Mouse (Mus musculus) heart, adult 18-20 months (tissue): ENCODE data around the gene Hectd1. TPM values are rescaled to one million over a fixed set of nuclear protein-coding genes. Genes with fewer than 3 reads are reported as not detected.

Source experiments
- DNase-seq, 2 experiments: peaks; one replicate each; pipeline ENCODE4 v3.0.0; 2021 to 2022; ENCODE audit warnings: mixed read lengths in 1 of 2
- total RNA-seq, 2 experiments: library from RNA; stranded (reverse); gene quantifications; 2 replicates each; pipeline ENCODE4 v1.2.3; 2021

Hectd1 gene
- total RNA-seq, 2 experiments from 2014 or later: 78.2 to 80.3 TPM

DNA sequence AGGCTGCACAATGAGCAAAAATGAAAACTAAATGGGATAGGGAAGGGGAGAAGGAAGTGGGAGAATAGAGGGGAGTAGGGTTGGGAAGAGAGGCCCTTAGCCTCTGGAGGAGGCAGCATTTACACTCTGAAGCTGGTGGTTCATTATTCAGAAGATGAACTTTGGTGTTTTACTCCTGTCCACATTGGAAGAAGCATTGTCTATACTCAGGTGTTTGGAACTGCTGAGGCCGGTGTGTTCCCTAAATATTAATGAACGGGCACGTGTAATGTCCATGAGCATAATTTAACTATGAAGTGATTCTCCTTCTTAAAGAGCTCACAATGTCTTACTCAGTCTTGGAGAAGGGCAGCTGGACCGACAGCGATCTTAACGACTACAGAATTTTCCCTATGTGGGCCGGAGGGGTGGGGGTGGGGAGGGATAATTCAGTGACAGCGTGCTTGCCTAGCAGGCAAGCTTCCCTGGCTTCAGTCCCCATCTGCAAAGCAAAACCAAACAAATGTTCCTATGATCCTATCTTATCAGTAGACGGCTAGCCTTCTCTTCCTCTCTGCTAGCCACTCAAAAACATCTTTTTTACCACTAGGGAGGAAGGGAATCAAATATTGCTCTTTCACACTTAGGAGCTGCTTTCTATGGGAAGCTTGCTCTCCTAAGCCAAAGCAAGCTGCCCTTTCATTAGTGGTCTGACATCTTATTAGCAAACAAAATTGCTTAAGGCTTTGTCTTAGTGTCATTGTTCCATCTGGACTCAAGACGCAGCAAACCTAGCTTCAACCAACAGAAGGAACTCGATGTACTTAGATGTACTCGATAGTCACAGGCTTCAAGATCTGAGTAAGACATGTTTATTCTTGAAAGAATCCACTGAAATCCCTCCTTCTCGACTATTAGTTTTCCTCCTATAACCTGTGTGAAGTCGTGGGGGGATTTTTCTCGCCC is 14.5 kb upstream of the Hectd1 start:
- DNase-seq: peak in 1 of 2 experiments; percentile 48

DNA sequence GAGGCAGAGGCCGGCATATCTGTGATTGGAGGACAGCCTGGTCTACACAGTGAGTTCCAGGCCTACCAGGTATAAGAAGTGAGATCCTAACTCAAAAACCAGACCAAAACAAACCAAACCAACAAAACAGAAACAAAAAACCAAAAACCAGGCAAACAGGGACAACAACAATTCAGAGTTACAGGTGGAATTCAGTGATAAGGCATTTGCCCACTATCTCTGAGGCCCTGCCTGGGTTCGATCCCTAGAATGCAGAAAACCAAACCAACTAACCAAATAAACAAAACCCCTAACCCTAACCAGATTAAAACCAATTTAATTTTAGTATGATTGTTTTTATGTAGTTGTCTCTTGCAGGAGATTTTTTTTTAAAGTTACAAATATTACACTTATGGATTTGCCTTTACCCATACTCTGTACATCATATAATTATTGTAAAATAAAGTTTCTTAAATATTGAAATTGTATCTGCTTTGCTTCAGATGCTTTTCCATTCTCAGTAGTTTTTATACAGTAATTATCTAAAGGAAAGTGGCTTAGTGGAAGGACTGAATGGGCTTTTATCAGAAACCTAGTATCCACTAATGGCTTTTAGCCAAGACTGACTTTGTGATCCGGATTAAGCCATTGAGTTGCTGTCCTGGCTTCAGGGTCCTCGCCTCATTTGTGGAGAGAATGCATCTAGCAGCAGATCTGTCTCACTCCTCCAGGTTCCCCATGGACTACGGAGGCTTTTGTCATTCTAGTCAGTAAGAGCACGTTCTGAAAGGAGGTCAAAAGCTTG is 12.9 kb upstream of the Hectd1 start:
- no peak for DNase-seq

DNA sequence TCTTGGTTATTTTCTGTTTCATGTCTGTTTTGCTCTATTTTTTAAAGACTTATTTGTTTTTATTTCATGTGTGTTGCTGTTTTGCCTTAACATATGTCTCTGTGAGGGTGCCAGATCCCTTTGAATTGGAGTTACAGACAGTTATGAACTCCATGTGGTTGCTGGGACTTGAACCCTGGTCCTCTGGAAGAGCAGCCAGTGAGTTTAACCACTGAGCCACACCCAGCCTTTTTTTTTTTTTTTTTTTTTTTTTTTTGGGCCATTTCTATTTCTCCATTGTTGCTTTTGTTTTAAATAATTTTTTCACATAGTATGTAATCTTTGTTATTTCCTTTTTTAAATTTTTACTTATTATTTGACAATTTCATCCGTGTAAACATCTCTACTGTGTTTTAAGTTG is 10.5 kb upstream of the Hectd1 start:
- no peak for DNase-seq

DNA sequence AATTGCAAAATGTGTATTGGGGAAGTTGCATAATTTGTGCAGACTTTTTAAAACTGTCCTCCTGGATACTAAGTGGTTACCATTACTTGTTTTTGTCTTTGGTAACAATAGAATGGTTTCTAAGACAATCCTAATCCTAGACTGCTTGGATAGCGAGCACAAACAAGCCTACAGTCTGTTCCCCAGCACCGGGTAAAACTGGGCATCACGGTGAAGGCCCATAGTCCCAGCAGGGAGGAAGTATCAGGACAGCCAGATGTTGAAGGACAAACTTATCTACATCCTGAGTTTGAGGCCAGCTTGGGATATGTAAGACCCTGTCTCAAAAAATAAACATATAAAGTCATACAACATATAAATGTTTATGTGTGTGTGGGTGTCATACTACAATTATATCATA is 5.9 kb upstream of the Hectd1 start:
- DNase-seq: no peak

DNA sequence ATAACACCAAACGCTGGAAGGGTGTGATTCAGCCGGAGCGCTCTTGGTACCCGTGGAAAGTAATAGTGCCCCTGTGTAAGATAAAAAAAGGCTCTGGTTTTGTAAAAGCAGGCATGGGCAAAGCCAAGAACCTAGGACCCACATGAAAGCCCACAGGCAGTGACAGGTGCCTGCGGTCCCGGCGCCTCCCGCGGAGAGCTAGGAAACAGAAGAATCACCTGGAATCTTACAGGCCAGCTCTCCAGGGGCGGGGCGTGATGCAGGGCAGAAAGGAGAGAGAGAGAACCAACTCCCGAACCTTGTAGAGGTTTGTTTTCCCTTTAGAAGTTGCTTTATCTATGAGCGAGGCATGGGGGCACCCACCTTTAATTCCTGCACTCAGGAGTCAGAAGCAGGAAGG is 2.6 kb upstream of the Hectd1 start:
- no peak for DNase-seq

DNA sequence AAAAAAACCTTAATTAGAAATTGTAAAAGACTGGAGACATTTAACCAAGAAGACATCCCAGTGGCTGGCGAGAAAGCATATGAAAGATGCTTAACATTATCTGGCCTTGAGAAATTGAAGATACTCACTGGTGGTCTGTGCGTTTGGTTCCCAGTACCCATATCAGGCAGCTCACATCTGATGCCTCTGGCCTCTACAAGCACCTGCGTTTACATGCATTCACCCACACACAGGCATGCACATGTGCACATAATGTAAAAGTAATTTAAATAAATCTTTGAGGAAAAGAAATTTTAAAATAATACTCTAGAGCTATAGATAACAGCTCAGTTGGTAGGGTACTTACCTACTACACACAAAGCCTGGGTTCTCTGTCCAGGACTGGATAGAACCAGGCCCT is 2.0 kb upstream of the Hectd1 start:
- no peak for DNase-seq

DNA sequence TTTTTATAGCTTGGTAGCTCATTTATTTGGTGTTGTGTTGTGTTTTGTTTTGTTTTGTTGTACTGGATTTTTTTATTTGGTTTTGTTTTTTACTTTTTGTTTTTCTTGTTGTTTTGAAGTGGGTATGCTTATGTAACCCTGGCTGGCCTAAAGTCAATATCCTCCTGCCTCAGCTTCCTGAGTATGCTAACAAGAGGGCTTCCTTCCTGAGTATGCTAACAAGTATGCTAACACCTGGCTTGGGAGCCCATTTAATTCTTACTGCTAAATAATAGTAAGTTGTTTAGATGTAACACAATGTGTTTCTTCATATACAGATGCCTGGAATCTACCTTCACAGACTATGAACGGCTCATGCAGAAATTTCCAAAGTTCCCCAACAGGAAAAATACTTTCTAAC is 1.3 kb upstream of the Hectd1 start:
- no peak for DNase-seq

DNA sequence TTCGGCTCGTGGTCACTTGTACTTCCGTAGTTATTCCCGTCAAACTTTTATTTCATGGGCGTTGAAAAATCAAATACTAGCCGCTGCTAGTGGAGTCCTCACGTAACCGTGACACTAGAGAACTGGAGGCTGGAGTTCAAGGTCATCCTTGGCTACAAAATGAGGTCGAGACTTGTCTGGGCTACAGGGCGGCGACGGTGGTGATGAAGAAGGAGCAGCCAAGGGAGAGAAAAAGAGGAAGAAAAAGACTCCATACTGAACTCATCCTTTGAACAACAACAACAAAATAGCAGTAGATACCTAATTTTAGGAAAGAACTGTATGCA is 704 bp upstream of the Hectd1 start:
- DNase-seq: no peak

DNA sequence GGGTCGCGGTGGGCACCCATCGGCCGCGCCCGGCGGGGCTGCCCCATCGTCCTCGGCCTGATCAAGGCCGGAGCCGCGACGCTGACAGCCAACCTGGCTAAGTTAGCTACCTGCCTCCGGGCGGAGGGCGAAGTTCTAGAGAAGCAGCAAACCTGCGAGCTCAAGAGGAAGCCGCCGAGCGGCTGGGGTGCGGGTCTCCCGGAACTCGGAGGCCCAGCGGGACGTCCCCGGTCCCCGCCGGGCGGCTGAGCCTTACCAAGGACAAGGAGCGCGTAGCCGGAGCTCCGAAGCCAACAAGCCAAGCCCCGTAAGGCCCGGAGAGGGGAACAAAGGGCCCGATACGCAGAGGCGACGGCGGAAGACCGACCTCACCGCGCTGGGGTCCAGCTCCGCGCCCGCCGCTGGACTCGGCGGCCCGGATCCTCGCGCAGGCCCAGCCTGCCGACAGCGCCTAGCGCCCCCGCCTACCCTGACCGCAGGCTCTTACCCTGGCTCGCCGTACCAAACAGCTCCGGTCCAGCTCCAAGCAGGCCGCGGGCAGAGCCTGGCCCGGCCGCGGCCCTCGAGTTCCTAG is 533 bp downstream of the Hectd1 start:
- DNase-seq: peak in 1 of 2 experiments; percentile 57

DNA sequence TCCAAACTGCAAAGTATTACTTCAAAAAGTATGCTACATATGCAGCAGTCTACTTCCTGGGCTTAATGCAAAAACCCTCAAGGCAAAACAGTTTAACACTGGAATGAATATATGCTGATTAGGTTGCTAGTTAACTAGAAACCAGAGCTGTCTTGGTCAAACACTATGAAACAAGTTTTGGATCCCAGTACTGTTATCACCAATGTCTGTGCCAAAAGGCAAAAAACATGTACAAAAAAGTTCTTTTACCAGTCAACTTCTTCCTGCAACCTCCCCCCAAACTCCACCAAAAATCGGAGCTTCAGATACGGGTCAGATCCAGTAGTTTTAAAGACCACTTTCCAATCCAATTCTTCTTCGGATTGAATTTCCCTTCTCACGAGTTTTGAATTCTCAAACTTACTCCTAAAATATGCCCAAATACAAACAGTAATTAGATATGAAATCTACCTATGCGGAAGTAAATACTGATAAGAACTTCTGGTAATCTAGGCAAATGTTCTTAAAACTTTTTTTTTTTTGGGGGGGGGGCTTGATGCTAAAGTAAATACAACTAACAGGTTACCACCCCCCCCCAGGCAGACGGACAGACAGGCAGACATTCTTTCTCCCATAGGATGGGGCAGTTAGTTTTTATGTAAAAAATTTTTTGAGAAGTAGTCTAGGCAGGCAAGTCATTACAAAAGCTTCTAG is 1.2 kb downstream of the Hectd1 start:
- DNase-seq: no peak

DNA sequence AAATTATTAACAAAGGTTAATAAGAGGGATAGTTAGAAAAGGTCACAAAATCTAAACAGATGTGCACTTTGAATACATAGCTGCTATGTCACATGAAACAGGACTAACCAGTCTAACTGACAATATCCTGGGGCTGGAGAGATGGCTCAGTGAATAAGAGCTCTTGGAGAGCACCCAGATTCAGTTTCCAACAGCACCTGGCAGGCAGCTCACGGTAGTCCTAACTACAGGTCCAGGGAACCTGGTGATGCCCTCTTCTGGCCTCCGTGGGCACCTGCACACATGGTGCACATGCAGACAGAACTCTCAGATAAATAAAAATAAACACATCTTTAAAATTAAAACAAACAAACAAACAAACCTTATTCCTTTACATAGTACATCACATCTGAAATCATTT is 4.0 kb downstream of the Hectd1 start:
- DNase-seq: no peak

DNA sequence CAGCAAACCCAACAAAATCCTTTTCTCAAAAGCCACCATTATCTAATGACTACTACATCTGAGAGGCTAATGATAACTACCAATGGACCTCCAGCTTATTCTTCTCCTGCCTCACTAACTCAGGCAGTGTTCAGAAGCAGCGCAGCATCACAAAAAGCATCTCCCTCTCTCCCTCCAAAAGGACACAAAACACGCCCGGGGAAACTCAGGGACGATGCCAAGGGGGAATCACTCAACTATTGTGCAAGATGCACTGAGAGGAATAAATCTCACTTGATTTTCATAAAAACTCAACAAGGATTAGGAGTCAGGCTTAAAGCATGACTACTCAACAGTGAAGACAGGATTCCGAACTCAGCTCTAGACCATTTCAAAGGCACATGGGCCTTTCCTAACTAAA is 6.0 kb downstream of the Hectd1 start:
- DNase-seq: no peak

DNA sequence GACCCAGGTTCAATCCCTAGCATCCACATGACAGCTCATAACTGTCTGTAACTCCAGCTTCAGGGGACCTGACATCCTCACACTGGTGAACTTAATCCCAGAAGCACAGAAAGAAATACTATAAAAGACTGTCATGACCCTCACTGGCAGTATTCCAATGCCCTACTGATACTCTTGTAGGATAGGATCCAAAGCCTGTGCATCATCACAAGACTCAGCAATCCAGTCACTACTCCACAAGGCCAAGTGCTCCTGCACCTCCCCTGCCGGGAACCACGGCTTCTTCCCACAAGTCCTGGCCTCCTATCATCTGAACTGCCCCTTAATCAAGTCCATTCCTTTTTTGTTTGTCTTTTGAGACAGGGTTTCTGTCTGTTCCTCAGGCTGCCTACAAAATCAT is 6.5 kb downstream of the Hectd1 start:
- no peak for DNase-seq

DNA sequence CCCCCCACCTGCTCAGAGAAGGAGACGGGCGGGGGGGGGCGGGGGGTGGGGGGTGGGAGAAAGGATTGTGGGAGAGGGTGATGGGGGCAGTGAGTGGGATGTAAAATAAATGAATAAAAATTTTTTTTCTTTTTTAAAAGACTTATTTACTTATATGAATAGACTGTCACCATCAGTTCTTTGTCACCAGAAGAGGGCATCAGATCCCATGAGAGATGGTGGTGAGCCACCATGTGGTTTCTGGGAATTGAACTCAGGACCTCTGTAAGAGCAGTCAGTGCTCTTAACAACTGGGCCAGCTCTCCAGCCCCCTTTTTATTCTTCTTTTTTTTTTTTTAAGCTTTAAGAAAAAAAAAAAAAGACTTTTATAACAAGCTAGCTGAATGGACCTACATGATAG is 7.1 kb downstream of the Hectd1 start:
- no peak for DNase-seq

DNA sequence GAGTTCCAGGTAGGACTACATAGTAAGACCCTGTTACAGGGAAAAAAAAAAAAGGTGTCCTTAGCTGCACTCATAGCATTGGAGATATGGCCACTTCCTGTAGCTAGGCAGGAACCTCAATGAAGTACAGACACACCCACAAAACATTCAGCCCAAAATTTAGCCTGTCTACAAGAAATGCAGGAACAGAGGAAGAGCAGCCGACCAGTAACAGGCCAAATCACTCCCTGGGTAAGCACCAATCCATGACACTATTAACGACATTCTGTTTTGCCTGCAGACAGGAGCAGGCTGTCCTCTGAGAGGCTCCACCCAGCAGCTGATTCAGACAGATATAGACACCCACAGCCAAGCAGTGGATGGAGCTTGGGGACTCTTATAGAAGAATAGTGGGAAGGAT is 8.1 kb downstream of the Hectd1 start:
- DNase-seq: peak; percentile 36 to 45

DNA sequence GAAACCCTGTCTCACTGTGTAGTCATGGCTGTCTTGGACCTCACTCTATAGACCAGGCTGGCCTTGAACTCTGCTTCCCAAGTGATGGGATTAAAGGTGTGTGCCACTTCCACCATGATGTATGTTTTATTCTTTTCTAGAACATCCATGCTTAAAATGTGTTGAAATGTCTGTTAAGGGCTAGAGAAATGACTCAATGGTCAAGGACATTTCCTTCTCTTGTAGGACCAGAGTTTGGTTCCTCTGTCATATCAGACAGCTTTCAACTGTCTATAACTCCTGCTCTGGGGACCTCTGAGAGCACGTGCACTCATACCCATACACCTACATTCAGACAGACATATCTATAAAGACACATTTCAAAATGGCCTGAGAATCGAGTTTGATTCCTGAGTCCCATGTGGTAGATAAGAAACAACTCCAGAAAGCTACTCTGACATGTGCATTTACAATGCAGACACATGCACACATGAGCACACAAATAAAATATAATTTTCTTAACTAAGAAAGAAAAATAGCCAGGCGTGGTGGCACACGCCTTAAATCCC is 9.3 kb downstream of the Hectd1 start:
- DNase-seq: no peak

DNA sequence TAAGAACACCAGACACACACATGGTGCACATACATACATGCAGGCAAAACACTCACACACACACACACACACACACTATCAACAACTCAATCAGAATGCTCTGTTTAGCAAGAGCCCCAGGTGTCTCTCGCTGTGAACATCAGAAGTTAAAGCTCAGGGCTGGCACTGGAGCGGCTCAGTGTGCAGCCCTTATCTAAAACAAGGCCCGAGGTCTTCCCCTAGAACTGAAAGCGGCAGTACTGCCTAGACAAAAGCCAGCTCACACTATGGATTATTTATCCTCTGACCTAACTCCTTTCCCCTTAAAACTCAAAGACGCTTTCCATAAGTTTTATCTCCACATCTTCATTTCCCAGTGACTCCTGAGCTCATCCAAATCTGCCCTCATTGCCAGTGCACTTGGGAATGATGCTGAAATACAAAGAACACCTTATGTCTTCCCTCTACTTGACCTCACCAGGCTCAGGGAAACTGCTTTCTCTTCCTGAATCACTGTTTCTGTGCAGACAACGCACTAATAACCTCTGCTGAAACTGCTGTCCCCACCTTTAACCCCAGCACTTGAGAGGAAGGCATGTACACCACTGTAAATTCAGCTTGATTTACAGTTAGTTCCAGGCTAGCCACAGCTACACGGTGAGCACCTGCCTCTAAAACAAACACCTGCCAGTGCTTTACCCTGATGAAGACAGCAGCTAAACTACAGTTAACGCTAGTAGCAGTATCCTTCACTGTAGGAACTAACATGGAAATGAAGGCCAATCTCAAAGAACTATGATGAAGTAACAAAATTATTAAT is 11.3 kb downstream of the Hectd1 start:
- no peak for DNase-seq

DNA sequence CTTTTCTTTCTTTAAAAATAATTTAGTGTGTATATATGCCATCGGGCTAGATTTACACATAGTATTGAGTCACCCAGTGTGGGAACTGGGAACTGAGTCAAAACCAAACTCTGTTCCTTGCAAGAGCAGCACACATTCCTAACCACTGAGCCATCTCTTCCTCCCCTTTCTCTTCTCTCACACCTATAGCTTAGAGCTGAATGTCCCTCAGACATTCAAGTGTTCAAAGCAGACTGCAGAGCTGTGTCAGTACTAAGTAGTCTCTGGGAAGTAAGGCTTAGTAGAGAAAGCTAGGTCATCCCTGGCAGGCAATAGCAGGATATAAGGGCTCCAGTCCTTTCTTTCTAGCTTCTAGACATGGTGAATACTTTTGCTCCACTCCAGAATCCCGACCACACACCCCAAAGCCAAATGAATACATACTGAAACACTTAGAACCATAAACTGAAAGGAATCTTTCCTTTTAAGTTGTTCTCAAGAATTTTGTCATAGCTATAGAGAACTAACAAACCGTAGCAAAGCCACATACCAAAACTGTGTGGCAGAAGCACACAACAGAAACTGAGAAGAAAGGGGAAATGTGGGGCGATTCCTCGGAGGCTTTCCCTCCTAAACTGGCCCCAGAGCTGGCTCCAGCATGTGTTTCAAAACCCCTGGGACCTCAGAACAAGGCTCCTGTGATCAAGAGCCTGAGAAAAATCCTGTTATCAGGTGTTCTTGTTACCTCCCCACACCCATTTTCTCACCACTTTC is 17.8 kb downstream of the Hectd1 start:
- no peak for DNase-seq

DNA sequence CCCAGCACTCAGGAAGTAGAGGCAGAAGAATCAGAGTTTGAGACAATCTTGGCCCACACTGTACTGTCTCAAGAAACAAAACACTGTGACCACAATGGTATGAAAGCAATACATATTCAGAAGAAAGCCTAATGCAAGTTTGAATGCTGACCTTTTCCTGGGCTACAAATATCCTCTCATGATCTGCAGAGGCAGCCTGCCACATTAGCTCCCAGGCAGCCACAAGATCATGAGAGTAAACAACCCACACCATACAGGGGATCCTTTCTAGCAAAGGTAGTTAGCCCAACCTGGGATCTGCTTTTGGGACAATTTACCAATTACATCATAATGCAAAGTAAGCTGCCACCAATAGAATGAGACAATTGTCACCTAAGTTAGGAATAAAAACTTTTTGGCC is 18.8 kb downstream of the Hectd1 start:
- DNase-seq: no peak

DNA sequence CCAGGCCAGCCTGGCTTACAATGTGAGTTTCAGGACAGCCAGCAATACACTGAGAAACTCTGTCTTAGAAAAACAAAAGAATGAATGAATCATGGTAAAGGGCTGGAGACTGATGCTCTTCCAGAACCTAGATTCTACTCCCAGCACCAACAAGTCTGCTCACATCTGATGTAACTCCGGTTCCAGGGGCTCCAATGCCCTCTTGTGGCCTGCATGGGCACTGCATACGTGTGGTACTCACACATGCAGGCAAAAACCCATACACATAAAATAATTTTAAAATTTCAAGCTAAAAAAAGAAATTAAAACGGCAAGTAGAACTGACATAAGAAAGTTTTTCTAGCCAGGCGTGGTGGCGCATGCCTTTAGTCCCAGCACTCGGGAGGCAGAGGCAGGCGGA is 44.5 kb downstream of the Hectd1 start:
- DNase-seq: no peak

DNA sequence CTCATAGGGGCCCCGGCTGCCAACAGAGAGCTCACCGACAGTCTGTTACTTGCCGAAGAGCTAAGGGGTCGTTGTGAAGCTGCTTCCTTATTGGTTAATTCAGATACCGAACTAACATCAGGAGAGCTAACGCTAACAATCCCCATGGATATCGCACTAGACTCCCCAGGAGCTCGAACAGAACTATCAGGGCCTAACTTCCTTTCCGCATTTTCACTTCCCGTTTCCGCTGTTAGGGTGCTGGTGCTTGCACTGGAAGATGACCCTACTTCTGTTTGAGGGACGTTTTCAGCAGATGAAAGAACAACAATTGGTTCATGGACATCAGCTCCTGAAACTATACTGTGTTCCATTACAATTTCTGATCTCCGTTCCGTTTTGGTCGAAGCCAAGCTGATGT is 60.6 kb downstream of the Hectd1 start:
- peak; percentile 23 to 35 for DNase-seq
